Mouse (Mus musculus) brain, embryonic 14.5 days (tissue): ENCODE data around the gene Prm1. TPM values are rescaled to one million over a fixed set of nuclear protein-coding genes. Genes with fewer than 3 reads are reported as not detected.
"Not testable (repeated sequence)": the region's sequence is repeated elsewhere in the genome, so short reads cannot be mapped to it uniquely, and the experiment has no call there.

Source experiments
- DNase-seq: peaks from one replicate; pipeline ENCODE4 v3.0.0-alpha.2; 2011; ENCODE audit warnings: low read depth
- CTCF ChIP-seq: fragments of 200-500 bp; IDR thresholded peaks from 2 replicates; pipeline ENCODE4 v1.5.1; 2012; ENCODE audit warnings: inconsistent platforms, mild to moderate bottlenecking, moderate library complexity, borderline replicate concordance; ENCODE audit not compliant: insufficient read depth, insufficient read length; ENCODE audit errors: extremely low read depth
- POLR2A ChIP-seq: fragments of 200-500 bp; IDR thresholded peaks from 2 replicates; pipeline ENCODE4 v1.6.1; 2012; ENCODE audit warnings: mild to moderate bottlenecking, inconsistent platforms, borderline replicate concordance; ENCODE audit not compliant: poor library complexity, insufficient read depth, insufficient read length, severe bottlenecking; ENCODE audit errors: extremely low read depth
- polyA plus RNA-seq: library from polyadenylated mRNA; depleted of rRNA; stranded (reverse); fragments of >200 nt; gene quantifications from 2 replicates; pipeline ENCODE4 v1.2.3, GENCODE M21; 2012; rRNA removed

Gene Prm1
- polyA plus RNA-seq: not detected in 2 replicates

- DNase-seq: no peak
- TF ChIP-seq POLR2A: no peak
- TF ChIP-seq CTCF: no peak
Measured at GRCm38 (mm10) chr16:10805789-10806527, at the start of gene Prm1. Gene Prm1, minus strand, starts transcription at chr16:10805839.

GRCm38 (mm10) chr16:10852216-10852615 is 46.6 kb upstream of the Prm1 start:
- not testable (repeated sequence) for DNase-seq

GRCm38 (mm10) chr16:10850905-10851304 is 45.3 kb upstream of the Prm1 start:
- DNase-seq: no peak
- TF ChIP-seq CTCF (no peak), POLR2A (no peak)

DNA sequence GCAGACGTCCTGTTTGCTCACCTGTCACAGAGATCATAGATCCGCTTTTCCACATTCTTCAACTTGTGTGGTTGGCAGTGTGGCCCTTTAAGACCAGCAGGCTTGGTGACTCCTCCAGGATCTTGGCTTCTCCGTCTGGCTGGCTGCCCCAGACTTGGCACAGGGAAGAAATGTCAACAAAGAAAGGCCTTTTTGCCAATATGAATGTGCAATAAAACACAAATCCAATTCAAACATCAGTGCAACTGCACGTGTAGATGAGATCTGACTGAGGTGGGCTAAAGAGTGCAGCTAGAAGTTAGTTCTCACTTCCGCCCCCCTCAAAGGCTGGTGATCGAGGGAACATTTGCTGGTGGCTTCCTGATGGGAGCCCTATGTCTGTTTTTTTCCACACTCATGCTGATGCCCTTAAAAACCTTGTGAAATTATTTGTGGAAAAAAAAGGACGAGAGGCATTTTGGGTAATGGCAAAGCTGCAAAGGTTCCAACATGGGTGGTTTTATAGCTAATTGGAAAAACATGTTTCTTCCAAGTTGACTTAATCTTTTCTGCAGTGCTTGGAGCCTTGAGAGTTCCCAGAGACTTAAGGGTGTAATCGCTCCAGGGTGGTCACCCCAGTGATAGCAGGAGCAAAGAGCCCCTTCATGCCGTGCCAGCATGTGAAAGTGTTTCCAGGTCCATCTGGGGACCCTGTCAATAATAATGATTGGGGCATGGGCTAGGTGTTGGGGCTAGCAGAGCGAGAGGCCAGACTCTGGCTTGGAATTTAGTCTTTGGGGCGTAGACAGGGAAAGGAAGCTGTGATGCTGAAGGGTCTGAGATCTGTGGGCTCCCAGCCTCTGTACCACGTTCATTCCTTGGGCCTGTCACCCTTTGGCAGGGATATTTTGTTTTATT is 44.6 kb upstream of the Prm1 start:
- peak; percentile 62 for DNase-seq
- no peak for TF ChIP-seq POLR2A
- no peak for TF ChIP-seq CTCF

GRCm38 (mm10) chr16:10846503-10846902 is 40.9 kb upstream of the Prm1 start:
- peak; percentile 42 for DNase-seq
- TF ChIP-seq POLR2A: no peak
- TF ChIP-seq CTCF: peak; percentile 55; the same call in 1 of the 2 replicates

DNA sequence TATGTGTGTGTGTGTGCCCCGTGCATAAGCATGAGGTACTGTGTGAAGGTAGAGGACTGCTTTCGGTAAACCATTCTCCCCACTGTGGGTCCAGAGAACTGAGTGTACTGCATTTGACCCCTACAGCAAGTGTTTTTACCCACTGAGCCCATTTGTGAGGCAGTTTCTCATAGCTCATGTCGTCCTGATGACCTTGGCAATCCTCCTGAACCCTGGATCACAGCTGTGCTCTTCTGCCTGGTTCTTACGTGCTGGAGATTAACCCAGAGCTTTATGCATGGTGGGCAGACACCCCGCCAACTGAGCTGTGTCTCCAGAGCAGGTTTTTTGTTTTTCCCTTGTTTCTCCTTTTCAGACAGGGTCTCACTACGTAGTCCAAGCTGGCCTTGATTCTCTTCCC is 40.3 kb upstream of the Prm1 start:
- TF ChIP-seq CTCF: no peak
- TF ChIP-seq POLR2A: no peak

DNA sequence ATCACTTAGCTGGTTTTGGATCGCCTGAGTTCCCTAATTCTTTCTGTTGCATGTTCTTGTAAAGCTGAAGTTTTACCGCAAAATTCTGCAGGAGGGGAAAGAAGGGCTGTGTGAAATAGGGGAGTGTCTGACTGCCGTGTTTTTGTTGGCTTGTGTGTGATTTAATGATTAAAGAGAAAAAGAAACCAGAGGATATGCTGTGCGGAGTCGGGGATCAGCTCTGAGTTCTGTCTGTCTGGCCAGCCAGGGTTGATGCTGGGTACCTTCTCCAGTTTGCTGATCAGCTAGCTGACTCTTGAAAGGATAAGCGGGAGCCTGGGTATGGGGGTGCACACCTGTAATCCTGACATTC is 38.7 kb upstream of the Prm1 start:
- no peak for DNase-seq
- no peak for TF ChIP-seq POLR2A
- no peak for TF ChIP-seq CTCF

More for the DNA sequence above, 40.3 kb upstream of the Prm1 start:
- no peak for DNase-seq

DNA sequence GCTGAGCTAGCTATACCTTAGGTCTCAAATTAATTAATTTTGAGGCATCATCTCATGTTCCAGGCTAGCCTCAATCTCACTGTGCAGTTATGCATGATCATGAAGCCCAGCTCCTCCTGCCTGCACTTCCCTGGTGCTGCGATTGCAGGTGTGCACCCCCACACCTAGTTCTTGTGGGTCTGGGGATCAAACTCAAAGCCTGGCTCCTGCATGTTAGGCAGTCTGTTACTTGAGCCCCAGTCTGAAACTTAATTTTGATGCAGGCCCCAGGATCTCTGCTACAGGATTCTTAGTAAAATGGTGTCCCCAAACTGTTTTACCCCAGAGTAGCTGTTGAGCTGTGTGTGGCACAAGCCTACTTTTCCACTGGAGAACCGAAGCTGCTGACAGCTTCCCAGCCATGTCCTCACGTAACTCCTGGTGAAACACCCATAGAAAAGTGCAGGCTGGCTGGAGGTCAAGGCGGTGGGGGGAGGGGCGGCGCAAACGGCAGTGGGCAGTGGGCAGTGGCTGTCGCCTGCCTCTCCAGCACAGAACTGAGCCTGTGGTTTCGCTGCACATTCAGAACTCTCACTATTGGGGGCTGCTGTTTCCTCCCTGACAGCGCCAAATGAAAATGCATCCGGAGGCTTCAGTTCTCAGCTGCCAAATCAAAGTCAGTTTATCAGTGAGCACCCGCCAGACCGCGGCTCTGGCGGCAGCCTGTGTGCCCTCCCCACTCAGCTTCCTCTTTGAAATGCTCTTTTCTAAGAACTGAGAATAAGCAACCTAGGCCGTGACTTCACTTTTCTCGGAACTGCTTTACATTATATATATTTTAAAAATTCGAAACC is 38.1 kb upstream of the Prm1 start:
- TF ChIP-seq POLR2A (no peak), CTCF (no peak)
- peak; percentile 53 for DNase-seq

DNA sequence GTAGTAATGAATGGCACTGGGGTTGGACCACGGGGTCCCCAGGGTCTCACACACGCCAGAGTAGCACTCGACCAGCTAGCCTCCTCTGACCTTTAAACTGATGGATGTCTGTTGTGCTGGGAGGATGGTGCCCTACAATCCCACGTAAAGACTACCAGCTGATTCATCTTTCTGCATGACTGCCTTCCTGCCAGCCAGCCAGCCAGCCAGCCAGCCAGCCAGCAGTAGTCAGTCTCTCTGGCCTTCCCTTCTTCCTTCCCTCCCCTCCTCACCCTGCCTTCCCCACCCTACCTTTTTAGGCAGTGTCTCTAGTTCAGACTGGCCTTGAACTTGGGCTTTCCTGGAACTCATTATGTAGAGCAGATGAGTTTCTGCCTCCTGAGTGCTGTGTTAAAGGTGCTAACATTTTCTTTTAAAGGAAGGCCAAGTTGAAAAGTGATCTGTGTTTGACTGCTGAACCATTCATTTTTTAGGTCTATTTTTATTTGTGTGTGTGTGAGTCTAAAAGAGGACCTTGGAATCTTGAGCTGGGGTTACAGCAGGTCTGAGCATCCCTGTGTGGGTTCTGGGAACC is 36.7 kb upstream of the Prm1 start:
- no peak for TF ChIP-seq CTCF
- no peak for TF ChIP-seq POLR2A
- no peak for DNase-seq

DNA sequence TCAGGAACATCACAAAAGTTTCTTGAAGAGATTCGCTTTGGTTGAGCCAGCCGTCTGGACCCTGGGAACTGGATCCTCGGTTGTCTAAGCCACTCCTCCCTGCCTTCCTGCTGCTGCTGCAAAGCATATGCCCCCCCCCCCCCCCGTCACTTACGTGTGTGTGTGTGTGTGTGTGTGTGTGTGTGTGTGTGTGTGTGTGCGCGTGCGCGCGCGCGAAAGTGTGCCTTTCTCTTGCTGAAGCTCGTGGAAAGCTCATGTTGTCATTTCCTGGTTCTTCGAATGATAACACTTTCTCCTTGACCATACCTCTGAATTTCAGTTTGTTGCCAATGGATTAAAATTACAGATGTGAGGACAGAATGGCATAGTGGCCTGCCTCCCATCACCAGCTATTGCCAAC is 34.4 kb upstream of the Prm1 start:
- no peak for DNase-seq

DNA sequence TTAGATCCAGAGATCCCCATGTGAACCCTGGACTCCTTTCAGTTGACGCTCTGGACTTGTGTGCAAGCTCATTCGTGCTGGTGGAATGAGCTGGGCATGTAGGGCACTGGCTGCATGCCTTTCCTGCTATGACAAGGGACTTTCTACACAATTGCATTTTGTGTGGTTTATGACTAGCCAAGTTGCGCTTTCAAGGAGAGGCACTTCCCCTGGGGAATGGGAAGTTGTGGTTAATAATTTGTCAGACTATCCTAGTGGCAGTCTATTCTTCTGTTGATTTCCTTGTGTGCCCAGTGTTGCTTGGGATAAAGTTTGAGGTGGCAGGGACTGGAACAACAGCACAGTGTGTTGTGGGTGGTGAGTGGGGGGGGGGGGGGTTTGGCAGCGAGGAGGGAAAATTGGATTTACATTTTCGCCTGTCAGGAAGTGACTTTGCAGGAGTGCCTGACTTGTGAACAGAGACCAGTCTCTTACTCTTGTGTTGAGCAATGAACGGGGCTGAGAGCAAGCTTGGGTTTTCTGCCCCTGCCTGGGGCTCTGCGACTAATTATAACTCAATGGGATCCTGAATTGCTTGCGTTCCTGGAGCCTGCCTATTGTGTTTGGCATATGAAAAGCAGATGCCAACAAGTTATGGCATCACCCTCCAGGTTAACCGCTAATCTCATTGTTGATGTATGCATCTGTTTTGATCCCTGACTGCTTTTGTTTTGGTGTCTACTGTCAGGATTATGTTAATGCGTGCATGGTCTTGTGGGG is 33.0 kb upstream of the Prm1 start:
- TF ChIP-seq CTCF (no peak), POLR2A (no peak)

More for the DNA sequence above, 34.4 kb upstream of the Prm1 start:
- TF ChIP-seq POLR2A (no peak), CTCF (no peak)

More for the DNA sequence above, 33.0 kb upstream of the Prm1 start:
- DNase-seq: peak; percentile 22
